Mouse (Mus musculus): Measurements from ENCODE around the gene Ptk6.

Gene Ptk6

GRCm38 (mm10) chr2:181166469-181166868, 36.1 kb downstream of the Ptk6 start:
- DNase-seq (ENCODE audit: low spot score in 2 of 2): no peak

- DNase-seq (ENCODE audit: low spot score in 2 of 2): no peak
Measured at GRCm38 (mm10) chr2:181160821-181161220, 41.8 kb downstream of the Ptk6 start.

- DNase-seq (ENCODE audit: low spot score in 2 of 2): peak; percentile 64 to 74
Measured at GRCm38 (mm10) chr2:181159771-181160170, 42.8 kb downstream of the Ptk6 start.

- DNase-seq (ENCODE audit: low spot score in 2 of 2): peak; percentile 69 to 93
Measured at GRCm38 (mm10) chr2:181159091-181159514, 43.5 kb downstream of the Ptk6 start.

- no peak for DNase-seq (ENCODE audit: low spot score in 2 of 2)
Measured at GRCm38 (mm10) chr2:181158471-181158870, 44.1 kb downstream of the Ptk6 start.

- DNase-seq (ENCODE audit: low spot score in 2 of 2): no peak
Measured at GRCm38 (mm10) chr2:181157716-181158302, 44.8 kb downstream of the Ptk6 start.

- DNase-seq (ENCODE audit: low spot score in 2 of 2): no peak
Measured at GRCm38 (mm10) chr2:181157180-181157579, 45.4 kb downstream of the Ptk6 start.

- peak; percentile 88 to 94 for DNase-seq (ENCODE audit: low spot score in 2 of 2)
Measured at GRCm38 (mm10) chr2:181156248-181157121, 46.1 kb downstream of the Ptk6 start, which contains the start of gene Eef1a2. Eef1a2 (minus strand) TSS chr2:181157014.

GRCm38 (mm10) chr2:181155801-181156200, 46.8 kb downstream of the Ptk6 start:
- no peak for DNase-seq (ENCODE audit: low spot score in 2 of 2)

GRCm38 (mm10) chr2:181154831-181155415, 47.7 kb downstream of the Ptk6 start:
- no peak for DNase-seq (ENCODE audit: low spot score in 2 of 2)

- DNase-seq (ENCODE audit: low spot score in 2 of 2): no peak
Measured at GRCm38 (mm10) chr2:181154361-181154760, 48.2 kb downstream of the Ptk6 start.

GRCm38 (mm10) chr2:181153837-181154236, 48.8 kb downstream of the Ptk6 start:
- no peak for DNase-seq (ENCODE audit: low spot score in 2 of 2)

- peak in 1 of 2 experiments; percentile 10 for DNase-seq (ENCODE audit: low spot score in 2 of 2)
Measured at GRCm38 (mm10) chr2:181153131-181153530, 49.5 kb downstream of the Ptk6 start.

GRCm38 (mm10) chr2:181152701-181153100, 49.9 kb downstream of the Ptk6 start:
- DNase-seq (ENCODE audit: low spot score in 2 of 2): peak in 1 of 2 experiments; percentile 38

- peak in 1 of 2 experiments; percentile 70 for DNase-seq (ENCODE audit: low spot score in 2 of 2)
Measured at GRCm38 (mm10) chr2:181150281-181150680, 52.3 kb downstream of the Ptk6 start.

- peak in 1 of 2 experiments; percentile 19 for DNase-seq (ENCODE audit: low spot score in 2 of 2)
Measured at GRCm38 (mm10) chr2:181148318-181148955, 54.2 kb downstream of the Ptk6 start.

- DNase-seq (ENCODE audit: low spot score in 2 of 2): peak in 1 of 2 experiments; percentile 34
Measured at GRCm38 (mm10) chr2:181147546-181148317, 54.9 kb downstream of the Ptk6 start.

- peak in 1 of 2 experiments; percentile 10 for DNase-seq (ENCODE audit: low spot score in 2 of 2)
Measured at GRCm38 (mm10) chr2:181146976-181147545, 55.5 kb downstream of the Ptk6 start.

- peak in 1 of 2 experiments; percentile 13 for DNase-seq (ENCODE audit: low spot score in 2 of 2)
Measured at GRCm38 (mm10) chr2:181144675-181145074, 57.9 kb downstream of the Ptk6 start.
